Mouse (Mus musculus) embryonic facial prominence, embryonic 13.5 days (tissue): ENCODE measurements around the gene Lman1l. TPM values are rescaled to one million over a fixed set of nuclear protein-coding genes. Genes with fewer than 3 reads are reported as not detected.

Source experiments
- polyA plus RNA-seq: library from polyadenylated mRNA; unstranded; fragments of >200 nt; fragmentation: Nextera tagmentation; extraction: Ambion mirVana; gene quantifications from 2 replicates; pipeline ENCODE4 v1.2.1, GENCODE M21; 2015

The Lman1l gene
- polyA plus RNA-seq, 1 experiment from 2014 or later, result not detected

Other genes with a start within 250 kb of the Lman1l start
- 27.9 and 30.0 TPM in 2 replicates for gene Ppcdc, start 180.7 kb downstream of the Lman1l start, polyA plus RNA-seq
- 14.8 and 16.4 TPM in 2 replicates for gene Scamp5, start 152.7 kb downstream of the Lman1l start, polyA plus RNA-seq
- 0.61 and 1.3 TPM in 2 replicates for gene Rpp25, start 116.7 kb downstream of the Lman1l start, polyA plus RNA-seq
- gene Cox5a, start 99.5 kb downstream of the Lman1l start, polyA plus RNA-seq, result 473 and 528 TPM in 2 replicates
- gene Fam219b, start 83.2 kb downstream of the Lman1l start, polyA plus RNA-seq, result 25.1 and 28.9 TPM in 2 replicates
- gene Mpi, start 68.0 kb downstream of the Lman1l start, polyA plus RNA-seq, result 47.1 and 48.8 TPM in 2 replicates
- gene Scamp2, start 59.8 kb downstream of the Lman1l start, polyA plus RNA-seq, result 54.2 and 61.7 TPM in 2 replicates
- 20.3 and 26.9 TPM in 2 replicates for gene Ulk3, start 31.3 kb downstream of the Lman1l start, polyA plus RNA-seq
- not detected in 2 replicates for gene Cplx3, start 14.5 kb downstream of the Lman1l start, polyA plus RNA-seq
- 32.4 and 38.0 TPM in 2 replicates for gene Csk, start 32.9 kb upstream of the Lman1l start, polyA plus RNA-seq
- not detected in 2 replicates for gene Cyp1a2, start 62.9 kb upstream of the Lman1l start, polyA plus RNA-seq
- gene Cyp1a1, start 67.2 kb upstream of the Lman1l start, polyA plus RNA-seq, result not detected in 2 replicates
- 34.2 and 35.0 TPM in 2 replicates for gene Edc3, start 87.8 kb upstream of the Lman1l start, polyA plus RNA-seq
- gene Clk3, start 145.1 kb upstream of the Lman1l start, polyA plus RNA-seq, result 71.7 and 74.5 TPM in 2 replicates
- 6.7 and 6.8 TPM in 2 replicates for gene Arid3b, start 216.0 kb upstream of the Lman1l start, polyA plus RNA-seq